Mouse (Mus musculus) thymus, postnatal 36 days (tissue): Measurements from ENCODE around the gene Olfr1208.

ENCODE experiments used
- DNase-seq, 2 experiments: peaks; one replicate each; pipeline ENCODE4 v3.0.0; 2022; ENCODE audit warnings: mixed read lengths in 2 of 2

Gene Olfr1208

GRCm38 (mm10) chr2:88902211-88902610 is at the start of gene Olfr1208:
TSS of gene Olfr1208 (minus strand) at chr2:88902311.
- no peak for DNase-seq

- DNase-seq: no peak
Observed at GRCm38 (mm10) chr2:88938011-88938410, 35.9 kb upstream of the Olfr1208 start, which contains the start of gene Olfr1211. TSS of gene Olfr1211 (minus strand) at chr2:88938111.

- DNase-seq: no peak
Observed at GRCm38 (mm10) chr2:88915057-88915456, 12.9 kb upstream of the Olfr1208 start, which contains the start of gene Olfr1209. TSS of gene Olfr1209 (minus strand) at chr2:88915157.

- DNase-seq: no peak
Observed at GRCm38 (mm10) chr2:88862931-88863330, 39.2 kb downstream of the Olfr1208 start, which contains the start of gene Olfr1206. TSS of gene Olfr1206 (plus strand) at chr2:88863231.

GRCm38 (mm10) chr2:88848992-88849391 is 53.1 kb downstream of the Olfr1208 start, which contains the start of gene Olfr1204:
TSS of gene Olfr1204 (plus strand) at chr2:88849292.
- no peak for DNase-seq
